Mouse (Mus musculus): ENCODE measurements at regions not wholly inside any gene's neighbourhood (a gene's known extent, or its start where the extent isn't known, plus 50 kb on each side); places are given as distances from the start of the nearest gene placed in this dataset.

GRCm38 (mm10) chr10:97334044-97334443 lies 145.4 kb upstream of the Dcn start:
- Histone ChIP-seq H3K4me3 (ENCODE audit: low read depth, low read length) (no peak overlapping the region), H3K4me2 (ENCODE audit: low read depth, low read length, poor library complexity, severe bottlenecking) (no peak overlapping the region), H3K36me3 (ENCODE audit: insufficient read depth, low read length) (no peaks in the 10 kb centered on the region), H3K27me3 (ENCODE audit: insufficient read depth, low read length) (no peaks in the 10 kb centered on the region), H3K9ac (replicated peaks; ENCODE audit: low read length, poor library complexity, severe bottlenecking) (no peak overlapping the region), H3K9me3 (ENCODE audit: low read length) (no peaks in the 10 kb centered on the region), H3K4me1 (ENCODE audit: insufficient read depth, low read length) (no peaks in the 10 kb centered on the region), H3K27ac (ENCODE audit: low read depth, low read length) (no peak overlapping the region)
- DNase-seq (ENCODE audit: low spot score) (no peak), ATAC-seq (ENCODE audit: low FRiP score) (no peak)
- TF ChIP-seq CTCF (IDR thresholded peaks at IDR 0.05) = no peak

GRCm38 (mm10) chr10:97334606-97335150 lies 144.7 kb upstream of the Dcn start:
- Histone ChIP-seq H3K36me3 (ENCODE audit: insufficient read depth, low read length) (no peaks in the 10 kb centered on the region), H3K27me3 (ENCODE audit: insufficient read depth, low read length) (no peaks in the 10 kb centered on the region), H3K4me3 (ENCODE audit: low read depth, low read length) (no peak overlapping the region), H3K4me2 (ENCODE audit: low read depth, low read length, poor library complexity, severe bottlenecking) (no peak overlapping the region), H3K27ac (ENCODE audit: low read depth, low read length) (no peak overlapping the region), H3K9ac (replicated peaks; ENCODE audit: low read length, poor library complexity, severe bottlenecking) (no peak overlapping the region), H3K9me3 (ENCODE audit: low read length) (no peaks in the 10 kb centered on the region), H3K4me1 (ENCODE audit: insufficient read depth, low read length) (no peaks in the 10 kb centered on the region)
- DNase-seq (ENCODE audit: low spot score) = no peak
- TF ChIP-seq CTCF (IDR thresholded peaks at IDR 0.05) = no peak
- ATAC-seq (ENCODE audit: low FRiP score) = no peak
- WGBS = 64% methylated on average over 9 of the region's 9 CpGs

GRCm38 (mm10) chr10:97338033-97338692 lies 141.2 kb upstream of the Dcn start:
- no peak overlapping the region for H3K4me2 ChIP-seq (ENCODE audit: low read depth, low read length, poor library complexity, severe bottlenecking)
- no peaks in the 10 kb centered on the region for H3K4me1 ChIP-seq (ENCODE audit: insufficient read depth, low read length)
- H3K27ac ChIP-seq (ENCODE audit: low read depth, low read length) = no peak overlapping the region
- H3K9ac ChIP-seq (replicated peaks; ENCODE audit: low read length, poor library complexity, severe bottlenecking) = no peak overlapping the region
- no peak overlapping the region for H3K4me3 ChIP-seq (ENCODE audit: low read depth, low read length)
- H3K27me3 ChIP-seq (ENCODE audit: insufficient read depth, low read length) = no peaks in the 10 kb centered on the region
- no peaks in the 10 kb centered on the region for H3K36me3 ChIP-seq (ENCODE audit: insufficient read depth, low read length)
- no peak for DNase-seq (ENCODE audit: low spot score)
- no peaks in the 10 kb centered on the region for H3K9me3 ChIP-seq (ENCODE audit: low read length)
- no peak for ATAC-seq (ENCODE audit: low FRiP score)
- no peak for TF ChIP-seq CTCF (IDR thresholded peaks at IDR 0.05)
- 66% methylated on average over 6 of the region's 6 CpGs for WGBS

GRCm38 (mm10) chr10:97339866-97340706 lies 139.3 kb upstream of the Dcn start:
- no peaks in the 10 kb centered on the region for H3K27me3 ChIP-seq (ENCODE audit: insufficient read depth, low read length)
- no peak overlapping the region for H3K27ac ChIP-seq (ENCODE audit: low read depth, low read length)
- ATAC-seq (ENCODE audit: low FRiP score) = no peak; the same call in 1 of the 2 replicates
- no peak overlapping the region for H3K9ac ChIP-seq (replicated peaks; ENCODE audit: low read length, poor library complexity, severe bottlenecking)
- peak; percentile 96 for TF ChIP-seq CTCF (IDR thresholded peaks at IDR 0.05)
- no peaks in the 10 kb centered on the region for H3K36me3 ChIP-seq (ENCODE audit: insufficient read depth, low read length)
- 34% methylated on average over 11 of the region's 11 CpGs for WGBS
- peak; percentile 67 for DNase-seq (ENCODE audit: low spot score)
- no peaks in the 10 kb centered on the region for H3K9me3 ChIP-seq (ENCODE audit: low read length)
- H3K4me1 ChIP-seq (ENCODE audit: insufficient read depth, low read length) = no peaks in the 10 kb centered on the region
- H3K4me2 ChIP-seq (ENCODE audit: low read depth, low read length, poor library complexity, severe bottlenecking) = peak overlapping the region; percentile 10; the same call in 1 of the 2 replicates
- no peak overlapping the region for H3K4me3 ChIP-seq (ENCODE audit: low read depth, low read length)

- peak; percentile 84 for DNase-seq (ENCODE audit: low spot score)
Observed at GRCm38 (mm10) chr10:97345347-97345746, 134.1 kb upstream of the Dcn start.

GRCm38 (mm10) chr10:97346949-97347348 lies 132.5 kb upstream of the Dcn start:
- Histone ChIP-seq H3K27me3 (ENCODE audit: insufficient read depth, low read length) (no peaks in the 10 kb centered on the region), H3K9me3 (ENCODE audit: low read length) (0 out of 2 replicates have a peak, but pooled peaks cover 5% of the 10 kb centered on the region), H3K4me2 (ENCODE audit: low read depth, low read length, poor library complexity, severe bottlenecking) (no peak overlapping the region), H3K4me1 (ENCODE audit: insufficient read depth, low read length) (no peaks in the 10 kb centered on the region), H3K4me3 (ENCODE audit: low read depth, low read length) (no peak overlapping the region), H3K9ac (replicated peaks; ENCODE audit: low read length, poor library complexity, severe bottlenecking) (no peak overlapping the region), H3K36me3 (ENCODE audit: insufficient read depth, low read length) (no peaks in the 10 kb centered on the region), H3K27ac (ENCODE audit: low read depth, low read length) (no peak overlapping the region)
- 90% methylated on average over 2 of the region's 2 CpGs for WGBS
- ATAC-seq (ENCODE audit: low FRiP score) (no peak), DNase-seq (ENCODE audit: low spot score) (no peak)
- no peak for TF ChIP-seq CTCF (IDR thresholded peaks at IDR 0.05)

More at GRCm38 (mm10) chr10:97345347-97345746, 134.1 kb upstream of the Dcn start:
- no peak for ATAC-seq (ENCODE audit: low FRiP score)
- Histone ChIP-seq H3K9me3 (ENCODE audit: low read length) (0 out of 2 replicates have a peak, but pooled peaks cover 5% of the 10 kb centered on the region), H3K36me3 (ENCODE audit: insufficient read depth, low read length) (no peaks in the 10 kb centered on the region), H3K4me1 (ENCODE audit: insufficient read depth, low read length) (no peaks in the 10 kb centered on the region), H3K4me3 (ENCODE audit: low read depth, low read length) (no peak overlapping the region), H3K9ac (replicated peaks; ENCODE audit: low read length, poor library complexity, severe bottlenecking) (no peak overlapping the region), H3K27me3 (ENCODE audit: insufficient read depth, low read length) (no peaks in the 10 kb centered on the region), H3K4me2 (ENCODE audit: low read depth, low read length, poor library complexity, severe bottlenecking) (no peak overlapping the region), H3K27ac (ENCODE audit: low read depth, low read length) (no peak overlapping the region)
- 31% methylated on average over 6 of the region's 6 CpGs for WGBS
- TF ChIP-seq CTCF (IDR thresholded peaks at IDR 0.05) = peak; percentile 95

Data from midbrain, postnatal 0 days (tissue).